Mouse (Mus musculus): ENCODE results near the gene Pdpn. TPM values are rescaled to one million over a fixed set of nuclear protein-coding genes. Genes with fewer than 3 reads are reported as not detected.
A peak's percentile ranks its signal among the peaks of the same experiment; 100 is the strongest.

Pdpn gene
- polyA plus RNA-seq, 2 experiments from 2014 or later = not detected

DNA sequence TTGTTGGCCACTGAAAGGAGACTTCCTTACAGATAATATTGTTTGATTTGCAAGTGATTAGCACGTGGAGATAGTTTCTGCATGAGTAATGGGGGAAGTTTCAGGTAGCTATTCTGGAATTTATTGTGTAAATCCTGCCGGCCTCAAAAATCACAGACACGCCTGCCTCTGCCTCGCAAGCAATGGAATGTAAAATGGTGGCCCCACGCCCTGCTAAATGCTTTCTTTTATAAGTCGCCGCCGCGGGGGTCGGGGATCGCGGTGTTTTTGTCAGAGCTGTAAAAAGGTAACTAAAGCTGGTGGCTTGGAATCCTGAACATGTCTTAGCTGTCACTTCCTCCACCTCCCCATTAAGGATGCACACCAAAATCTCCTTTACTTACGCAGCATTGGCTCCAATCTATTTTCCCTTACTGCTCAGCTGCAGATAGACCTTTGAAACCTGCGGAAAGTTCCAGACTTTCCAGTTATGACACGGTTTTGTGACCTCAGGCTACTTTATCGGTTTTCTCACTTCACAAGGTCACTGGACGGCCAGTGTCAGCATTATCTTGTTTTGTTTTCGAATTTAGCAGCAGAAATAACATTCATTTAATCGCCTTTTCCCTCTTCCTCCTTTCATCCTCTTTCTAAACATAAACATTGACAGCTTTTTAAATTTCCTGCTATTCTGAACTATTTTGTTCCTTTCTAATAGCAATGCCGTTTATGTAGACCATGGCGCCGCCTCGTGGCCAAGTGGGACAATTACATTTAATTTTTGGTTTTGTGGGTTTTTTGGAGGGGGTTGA lies 60.9 kb downstream of the Pdpn start:
- peak; percentile 64 for ATAC-seq

DNA sequence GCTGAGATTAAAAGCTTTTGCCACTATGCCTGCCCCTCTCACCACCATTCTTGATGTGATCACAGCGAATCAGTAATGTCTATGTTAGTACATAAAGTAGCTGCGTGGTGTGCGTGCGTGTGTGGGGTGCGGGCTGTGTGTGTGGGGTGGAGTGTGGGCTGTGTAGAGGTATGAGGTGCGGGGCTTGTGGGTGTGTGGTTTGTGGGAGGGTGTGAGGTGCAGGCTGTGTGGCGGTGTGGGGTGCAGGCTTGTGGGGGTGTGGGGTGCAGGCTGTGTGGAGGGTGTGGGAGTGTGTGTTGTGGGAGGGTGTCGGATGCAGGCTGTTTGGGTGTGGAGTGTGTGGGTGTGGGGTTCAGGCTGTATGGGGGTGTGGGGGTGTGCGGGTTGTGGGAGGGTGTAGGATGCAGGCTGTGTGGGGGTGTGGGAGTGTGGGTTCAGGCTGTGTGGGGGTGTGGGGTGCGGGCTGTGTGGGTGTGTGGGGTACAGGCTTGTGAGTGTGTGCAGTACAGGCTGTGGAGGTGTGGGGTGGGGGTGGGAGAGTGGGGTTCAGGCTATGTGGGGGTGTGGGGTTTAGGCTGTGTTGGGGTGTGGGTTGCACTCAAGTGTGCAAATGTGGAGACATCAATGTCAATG lies 67.5 kb downstream of the Pdpn start:
- no peak for ATAC-seq

DNA sequence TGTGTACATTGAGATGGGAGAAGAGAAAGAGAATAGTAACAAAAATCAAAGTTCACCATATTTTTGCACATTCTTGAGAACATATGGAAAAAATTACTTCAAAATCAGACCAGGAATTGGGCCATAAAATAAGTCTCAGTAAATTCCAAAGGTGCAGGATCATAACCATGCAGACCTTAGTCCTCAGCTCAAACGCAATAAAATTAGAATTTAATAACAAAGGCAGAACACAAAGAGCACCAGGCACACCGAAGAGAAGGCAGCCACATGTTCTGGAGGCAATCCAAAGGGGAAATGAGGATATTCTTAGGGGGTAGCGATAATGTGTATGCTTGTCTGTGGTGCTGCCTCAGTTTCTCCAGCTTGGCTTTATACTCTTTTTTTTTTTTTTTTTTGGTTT lies 68.3 kb downstream of the Pdpn start:
- ATAC-seq = no peak

DNA sequence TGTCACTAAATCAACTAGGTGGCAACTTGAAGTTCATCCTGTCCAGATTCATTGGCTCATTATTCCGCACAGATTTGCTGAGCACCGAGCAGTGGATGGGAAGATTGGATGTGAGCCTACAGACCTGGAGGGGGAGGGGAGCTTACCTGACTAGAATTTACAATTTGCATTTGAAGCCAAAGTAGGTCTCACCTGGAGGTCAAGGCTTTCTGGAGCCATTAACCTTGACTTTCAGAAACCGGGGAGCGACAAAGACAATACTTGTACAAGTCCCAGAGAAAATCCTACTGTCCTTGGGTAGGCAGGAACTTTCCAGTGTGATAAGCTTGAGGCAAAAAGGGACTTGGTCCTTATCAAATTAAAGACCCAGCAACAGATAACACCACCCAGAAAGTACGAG lies 71.4 kb downstream of the Pdpn start:
- no peak for ATAC-seq

DNA sequence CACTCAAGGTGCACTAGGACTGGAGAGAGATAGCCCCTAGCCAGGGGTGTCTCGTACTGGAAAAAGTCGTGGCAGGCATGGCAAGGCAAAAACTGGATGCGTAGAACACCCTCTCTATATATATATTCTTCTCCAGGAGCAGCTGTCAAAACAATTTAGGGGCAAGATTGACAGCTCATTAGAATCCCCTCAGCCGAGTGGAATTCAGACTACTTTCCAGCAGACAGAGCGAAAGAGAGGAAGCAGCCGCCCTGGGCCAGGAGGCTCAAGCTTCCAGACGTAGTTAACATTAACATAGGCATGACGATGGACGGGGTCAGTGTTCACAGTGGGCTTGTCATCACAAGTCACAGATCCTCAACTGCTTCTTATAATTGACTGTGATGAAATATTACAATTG lies 73.5 kb downstream of the Pdpn start:
- ATAC-seq = no peak

DNA sequence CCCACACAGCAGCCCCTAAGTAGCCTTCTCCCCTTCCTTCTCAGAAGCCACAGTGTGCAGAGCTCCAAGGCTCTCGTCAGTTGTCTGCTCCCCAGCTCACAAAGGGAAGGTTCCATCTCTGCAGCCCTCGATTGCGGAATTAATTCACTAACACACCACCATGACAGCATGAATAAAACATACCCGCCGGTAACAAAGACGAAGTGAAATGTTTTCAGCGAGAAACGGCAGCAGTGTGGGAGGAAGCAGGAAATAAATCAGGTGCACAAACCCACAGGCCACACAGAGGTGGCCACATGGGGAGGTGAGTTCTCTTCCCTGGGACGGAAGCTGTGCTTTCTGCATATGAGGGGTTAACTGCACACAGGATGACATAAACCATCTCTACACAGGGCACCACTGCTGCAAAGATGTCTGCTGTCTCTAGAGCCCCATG lies 80.0 kb downstream of the Pdpn start:
- ATAC-seq = peak; percentile 99

DNA sequence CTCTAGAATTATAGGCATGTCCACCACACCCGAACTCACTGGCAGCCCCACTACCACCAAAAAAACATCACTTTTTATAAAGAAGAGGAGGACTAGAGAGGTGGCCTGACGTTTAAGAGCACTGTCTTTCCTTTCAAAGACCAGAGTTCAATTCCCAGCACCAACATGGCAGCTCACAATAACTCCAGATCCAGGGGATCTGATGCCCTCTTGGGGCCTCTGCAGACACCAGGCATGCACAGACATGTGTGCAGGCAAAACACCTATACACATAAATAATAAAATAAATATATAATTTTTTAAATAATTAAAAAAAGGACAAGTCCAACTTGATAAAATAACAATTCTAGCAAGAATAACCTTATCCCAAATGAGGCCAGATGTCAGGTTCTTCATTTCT lies 80.5 kb downstream of the Pdpn start:
- no peak for ATAC-seq

Other genes starting within 250 kb of the Pdpn start
- gene Prdm2, start 86.6 kb downstream of the Pdpn start, polyA plus RNA-seq (2017; shearing (Covaris generic)) = 10 to 100 TPM; 30.8 to 38.7 TPM
- not detected for gene Lrrc38, start 50.2 kb upstream of the Pdpn start, polyA plus RNA-seq (2017; shearing (Covaris generic))
- not detected for gene Pramel1, start 94.9 kb upstream of the Pdpn start, polyA plus RNA-seq (2017; shearing (Covaris generic))
- gene Pramef8, start 112.9 kb upstream of the Pdpn start, polyA plus RNA-seq (2017; shearing (Covaris generic)) = 10 to 100 TPM; 39.9 to 71.9 TPM
- gene Oog4, start 150.8 kb upstream of the Pdpn start, polyA plus RNA-seq (2017; shearing (Covaris generic)) = not detected
- not detected for gene Gm13043, start 211.8 kb upstream of the Pdpn start, polyA plus RNA-seq (2017; shearing (Covaris generic))
- not detected for gene Gm13040, start 236.4 kb upstream of the Pdpn start, polyA plus RNA-seq (2017; shearing (Covaris generic))